In genomic region chr1:173942780-173943066, GRCm38 (mm10) we compare ENCODE assay signal across 20 mouse cellular contexts. TPM values are rescaled to one million over a fixed set of nuclear protein-coding genes. Genes with fewer than 3 reads are reported as not detected.
DNase-seq lines count a peak whose midpoint lies in the region; ATAC-seq and TF ChIP-seq lines count a peak whose summit lies in the region.
"Not testable (repeated sequence)": the region's sequence is repeated elsewhere in the genome, so short reads cannot be mapped to it uniquely, and the experiment has no call there.
"Had no signal": no experiment of that assay in that cellular context is flagged by ENCODE, and none has a peak within 500 bp of the region (broad histone marks: within the 10 kb centered on the region; RNA-seq: fewer than 3 reads in every experiment).

No protein-coding gene starts in this region.

- not testable (repeated sequence) for H3K4me3 ChIP-seq in forebrain, embryonic 15.5 days; hindbrain, postnatal 0 days (ENCODE audit: low read length)
- peak overlapping the region; percentile 57 for H3K4me3 ChIP-seq in megakaryocyte, embryonic 14.5 days (replicated peaks)

- H3K9ac ChIP-seq in forebrain, embryonic 15.5 days (replicated peaks); hindbrain, postnatal 0 days (replicated peaks; ENCODE audit: low read length): not testable (repeated sequence)

- peak; percentile 75 for DNase-seq in 3T3-L1 (ENCODE audit: low read depth, low spot score)
- DNase-seq in NIH3T3 (ENCODE audit: low read depth), result peak; percentile 47
- DNase-seq in hindbrain, postnatal 0 days (ENCODE audit: low spot score), result not testable (repeated sequence)
- peak; percentile 30 for DNase-seq in layer of hippocampus, adult 9-10 months (ENCODE audit: low spot score)
- peak; percentile 10 for DNase-seq in thymus, postnatal 14 days

- not testable (repeated sequence) for H3K36me3 ChIP-seq in forebrain, embryonic 15.5 days; hindbrain, postnatal 0 days (ENCODE audit: insufficient read depth, low read length); megakaryocyte, embryonic 14.5 days (replicated peaks; ENCODE audit: low read length)

- H3K4me1 ChIP-seq in forebrain, embryonic 15.5 days; hindbrain, postnatal 0 days (ENCODE audit: insufficient read depth, low read length); megakaryocyte, embryonic 14.5 days: not testable (repeated sequence)

- not testable (repeated sequence) for H3K27me3 ChIP-seq in forebrain, embryonic 15.5 days; hindbrain, postnatal 0 days (ENCODE audit: insufficient read depth, low read length); megakaryocyte, embryonic 14.5 days (replicated peaks)

- H3K4me2 ChIP-seq in forebrain, embryonic 15.5 days (replicated peaks); hindbrain, postnatal 0 days (ENCODE audit: low read depth, low read length): not testable (repeated sequence)

- TF ChIP-seq CTCF in hindbrain, postnatal 0 days (IDR thresholded peaks at IDR 0.05; ENCODE audit: low read depth), result not testable (repeated sequence)

- 0 out of 2 replicates have a peak, but pooled peaks have one; percentile 58 for ATAC-seq in cerebellum, adult (ENCODE audit: insufficient number of reproducible peaks, low FRiP score, low TSS enrichment)
- ATAC-seq in forebrain, embryonic 15.5 days (replicated peaks), result 0 out of 2 replicates have a peak, but pooled peaks have one; percentile 48
- ATAC-seq in hindbrain, postnatal 0 days, result 0 out of 2 replicates have a peak, but pooled peaks have one; percentile 53

- not testable (repeated sequence) for H3K9me3 ChIP-seq in forebrain, embryonic 15.5 days; hindbrain, postnatal 0 days (ENCODE audit: low read length); megakaryocyte, embryonic 14.5 days

- not testable (repeated sequence) for H3K27ac ChIP-seq in forebrain, embryonic 15.5 days (replicated peaks); hindbrain, postnatal 0 days

RNA-seq across cellular contexts. Expression of gene Ifi203, which starts 0.3 kb away (rescaled TPM):
- polyA plus RNA-seq in forebrain, embryonic 15.5 days (2015; fragmentation: Nextera tagmentation; extraction: Ambion mirVana), result 2.3 and 2.7 TPM in 2 replicates
- 1.4 and 1.6 TPM in 2 replicates for total RNA-seq in hindbrain, postnatal 0 days (2014; rRNA removed)
- polyA plus RNA-seq in hindbrain, postnatal 0 days (2015; fragmentation: Nextera tagmentation; extraction: Ambion mirVana), result 2.3 and 2.6 TPM in 2 replicates
- 2.3 TPM in 1 of 2 replicates, not detected in the other for polyA plus RNA-seq in megakaryocyte, embryonic 14.5 days (2012; ENCODE audit: insufficient read depth, low replicate concordance)
- polyA plus RNA-seq: midbrain, embryonic 11.5 days had no signal

RNA-seq across cellular contexts. Expression of gene Mndal, which starts 0.4 kb away (rescaled TPM):
- polyA plus RNA-seq in forebrain, embryonic 15.5 days (2015; fragmentation: Nextera tagmentation; extraction: Ambion mirVana), result 2.4 and 3.5 TPM in 2 replicates
- total RNA-seq in hindbrain, postnatal 0 days (2014; rRNA removed), result 0.68 and 2.3 TPM in 2 replicates
- 2.8 and 3.7 TPM in 2 replicates for polyA plus RNA-seq in hindbrain, postnatal 0 days (2015; fragmentation: Nextera tagmentation; extraction: Ambion mirVana)
- polyA plus RNA-seq in megakaryocyte, embryonic 14.5 days (2012; ENCODE audit: insufficient read depth, low replicate concordance), result 4.0 TPM in 1 of 2 replicates, not detected in the other

RNA-seq across cellular contexts. Expression of gene Ifi211, which starts 29.9 kb away (rescaled TPM):
- 0.19 TPM in 2 replicates for polyA plus RNA-seq in forebrain, embryonic 15.5 days (2015; fragmentation: Nextera tagmentation; extraction: Ambion mirVana)
- 0.14 TPM in 1 of 2 replicates, not detected in the other for total RNA-seq in hindbrain, postnatal 0 days (2014; rRNA removed)
- 0.40 and 0.63 TPM in 2 replicates for polyA plus RNA-seq in hindbrain, postnatal 0 days (2015; fragmentation: Nextera tagmentation; extraction: Ambion mirVana)
- 0.25 TPM in 1 of 2 replicates, not detected in the other for polyA plus RNA-seq in megakaryocyte, embryonic 14.5 days (2012; ENCODE audit: insufficient read depth, low replicate concordance)
- total RNA-seq: layer of hippocampus, postnatal 14 days had no signal

RNA-seq across cellular contexts. Expression of gene Ifi202b, which starts 39.8 kb away (rescaled TPM):
- not detected in 2 replicates for polyA plus RNA-seq in forebrain, embryonic 15.5 days (2015; fragmentation: Nextera tagmentation; extraction: Ambion mirVana)
- total RNA-seq in hindbrain, postnatal 0 days (2014; rRNA removed), result not detected in 2 replicates
- polyA plus RNA-seq in hindbrain, postnatal 0 days (2015; fragmentation: Nextera tagmentation; extraction: Ambion mirVana), result 0.16 and 0.28 TPM in 2 replicates
- 0.16 TPM in 1 of 2 replicates, not detected in the other for polyA plus RNA-seq in megakaryocyte, embryonic 14.5 days (2012; ENCODE audit: insufficient read depth, low replicate concordance)
- total RNA-seq: adrenal gland, postnatal 25 days; gastrocnemius, postnatal 14 days; heart, adult 8-10 months; heart, postnatal 4 days; layer of hippocampus, postnatal 14 days; left cerebral cortex, postnatal 10 days had no signal
- polyA plus RNA-seq: hindbrain, embryonic 15.5 days; kidney, postnatal 0 days; liver, embryonic 14.5 days; lung, embryonic 15.5 days; midbrain, embryonic 11.5 days; neural tube, embryonic 12.5 days had no signal
